Mouse (Mus musculus): ENCODE results near the gene A630089N07Rik. TPM values are rescaled to one million over a fixed set of nuclear protein-coding genes. Genes with fewer than 3 reads are reported as not detected.
"Not testable (repeated sequence)": the region's sequence is repeated elsewhere in the genome, so short reads cannot be mapped to it uniquely, and the experiment has no call there.

A630089N07Rik gene
- polyA plus RNA-seq, 1 experiment = 5.3 TPM

DNA sequence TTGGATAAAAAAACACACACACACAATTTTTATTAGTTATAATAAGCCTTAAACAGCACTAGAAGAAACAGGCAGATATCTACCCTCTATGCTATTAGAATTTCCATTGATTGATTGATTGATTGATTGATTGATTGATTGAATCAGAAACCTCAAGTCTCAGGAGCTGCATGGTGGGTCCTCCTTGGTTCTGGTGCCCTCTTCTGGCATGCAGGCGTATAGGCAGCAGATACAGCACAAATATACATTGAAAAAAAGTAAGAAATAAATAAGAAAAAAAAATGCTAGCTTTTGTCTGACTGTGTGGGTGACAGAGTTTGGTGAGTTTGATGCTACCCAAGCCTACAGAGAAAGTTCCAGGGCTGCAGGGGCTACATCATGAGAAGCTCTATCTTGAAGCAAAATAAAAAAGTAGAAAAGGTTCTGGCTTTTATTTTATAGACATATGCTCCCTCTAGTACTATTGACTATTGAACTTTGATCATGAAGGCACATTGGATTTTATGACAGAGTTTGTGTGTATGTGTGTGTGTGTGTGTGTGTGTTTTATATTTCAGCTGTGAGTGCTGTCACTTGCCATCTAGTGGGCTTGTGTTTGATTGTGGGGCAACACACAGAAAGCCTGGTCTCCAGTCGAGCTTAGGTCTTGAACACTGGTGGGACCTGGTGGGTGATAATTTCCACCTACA is 59.4 kb downstream of the A630089N07Rik start:
- 79% methylated on average over 2 of the region's 2 CpGs for WGBS
- no peak for TF ChIP-seq POLR2A (IDR thresholded peaks at IDR 0.05; ENCODE audit: borderline replicate concordance, insufficient read depth, low read length)
- peak; percentile 5; the same call in 1 of the 2 replicates for TF ChIP-seq CTCF (IDR thresholded peaks at IDR 0.05; ENCODE audit: borderline replicate concordance, insufficient read depth, low read depth, low read length)
- Histone ChIP-seq H3K4me1 (ENCODE audit: control insufficient read depth, insufficient read depth, low read length) (no peaks in the 10 kb centered on the region), H3K27me3 (ENCODE audit: control insufficient read depth, insufficient read depth, low read length) (no peaks in the 10 kb centered on the region), H3K4me3 (replicated peaks; ENCODE audit: insufficient read depth, low read depth, low read length) (no peak overlapping the region), H3K27ac (ENCODE audit: insufficient read depth, low read length) (no peak overlapping the region)
- no peak for DNase-seq

GRCm38 (mm10) chr16:98022081-98022480 is 60.2 kb downstream of the A630089N07Rik start:
- Histone ChIP-seq H3K4me3 (replicated peaks; ENCODE audit: insufficient read depth, low read depth, low read length) (no peak overlapping the region), H3K27ac (ENCODE audit: insufficient read depth, low read length) (no peak overlapping the region), H3K27me3 (ENCODE audit: control insufficient read depth, insufficient read depth, low read length) (no peaks in the 10 kb centered on the region), H3K4me1 (ENCODE audit: control insufficient read depth, insufficient read depth, low read length) (no peaks in the 10 kb centered on the region)
- DNase-seq = no peak
- WGBS = 93% methylated on average over 3 of the region's 3 CpGs
- TF ChIP-seq CTCF (IDR thresholded peaks at IDR 0.05; ENCODE audit: borderline replicate concordance, insufficient read depth, low read depth, low read length) = no peak
- no peak for TF ChIP-seq POLR2A (IDR thresholded peaks at IDR 0.05; ENCODE audit: borderline replicate concordance, insufficient read depth, low read length)

- H3K27me3 ChIP-seq (ENCODE audit: control insufficient read depth, insufficient read depth, low read length); DNase-seq; H3K4me1 ChIP-seq (ENCODE audit: control insufficient read depth, insufficient read depth, low read length); H3K27ac ChIP-seq (ENCODE audit: insufficient read depth, low read length): not testable (repeated sequence)
- H3K4me3 ChIP-seq (replicated peaks; ENCODE audit: insufficient read depth, low read depth, low read length) = peak overlapping the region; percentile 96
- WGBS = 1% methylated on average over 8 of the region's 8 CpGs
Measured at GRCm38 (mm10) chr16:97997383-97997731, 84.9 kb downstream of the A630089N07Rik start.

DNA sequence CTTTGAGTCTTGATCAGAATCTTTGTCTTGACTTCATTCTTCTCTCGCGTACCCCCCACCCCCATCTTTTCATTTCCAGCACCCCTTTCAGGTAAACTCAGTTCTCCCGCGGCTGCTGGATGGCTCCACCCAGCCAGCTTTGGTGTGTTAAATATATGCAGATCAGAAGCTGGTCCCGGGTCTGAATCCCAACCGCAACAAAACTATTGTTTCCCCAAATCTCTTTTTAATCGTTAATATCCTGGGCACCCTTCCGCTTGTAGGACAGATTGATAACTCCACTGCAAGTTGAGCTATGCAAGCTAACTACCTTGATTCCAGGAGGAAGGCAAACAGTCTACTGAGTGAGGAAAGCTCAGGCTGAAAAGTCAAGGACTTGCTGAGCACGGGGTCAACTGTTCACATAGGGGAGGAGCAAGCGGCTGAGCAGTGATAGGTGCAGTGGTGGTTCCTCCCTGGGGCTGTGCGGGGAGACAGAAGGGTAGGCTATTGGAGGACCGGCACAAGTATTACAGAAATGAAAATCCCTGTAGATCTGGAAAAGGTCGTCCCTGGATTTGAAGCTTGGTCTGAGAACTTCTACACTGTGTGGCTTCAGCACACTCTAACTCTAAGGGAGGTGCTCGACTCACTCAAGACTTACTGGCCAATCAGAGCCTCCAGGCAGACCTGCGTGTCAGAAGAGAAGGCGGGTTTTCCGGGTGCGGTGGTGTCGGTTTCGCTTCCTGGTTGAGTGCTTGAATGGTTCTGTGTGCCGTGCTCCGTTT is 85.5 kb downstream of the A630089N07Rik start, which contains the start of gene B230307C23Rik:
B230307C23Rik (plus strand) TSS at position 700 of the 767 bp plus-strand sequence.
- H3K27ac ChIP-seq (ENCODE audit: insufficient read depth, low read length) = peak within 1 kb of the TSS; percentile 8; the same call in 1 of the 2 replicates
- TF ChIP-seq CTCF (IDR thresholded peaks at IDR 0.05; ENCODE audit: borderline replicate concordance, insufficient read depth, low read depth, low read length) (no peak), POLR2A (IDR thresholded peaks at IDR 0.05; ENCODE audit: borderline replicate concordance, insufficient read depth, low read length) (peak; percentile 42; the same call in 1 of the 2 replicates)
- 1% methylated on average over 22 of the region's 22 CpGs for WGBS

DNA sequence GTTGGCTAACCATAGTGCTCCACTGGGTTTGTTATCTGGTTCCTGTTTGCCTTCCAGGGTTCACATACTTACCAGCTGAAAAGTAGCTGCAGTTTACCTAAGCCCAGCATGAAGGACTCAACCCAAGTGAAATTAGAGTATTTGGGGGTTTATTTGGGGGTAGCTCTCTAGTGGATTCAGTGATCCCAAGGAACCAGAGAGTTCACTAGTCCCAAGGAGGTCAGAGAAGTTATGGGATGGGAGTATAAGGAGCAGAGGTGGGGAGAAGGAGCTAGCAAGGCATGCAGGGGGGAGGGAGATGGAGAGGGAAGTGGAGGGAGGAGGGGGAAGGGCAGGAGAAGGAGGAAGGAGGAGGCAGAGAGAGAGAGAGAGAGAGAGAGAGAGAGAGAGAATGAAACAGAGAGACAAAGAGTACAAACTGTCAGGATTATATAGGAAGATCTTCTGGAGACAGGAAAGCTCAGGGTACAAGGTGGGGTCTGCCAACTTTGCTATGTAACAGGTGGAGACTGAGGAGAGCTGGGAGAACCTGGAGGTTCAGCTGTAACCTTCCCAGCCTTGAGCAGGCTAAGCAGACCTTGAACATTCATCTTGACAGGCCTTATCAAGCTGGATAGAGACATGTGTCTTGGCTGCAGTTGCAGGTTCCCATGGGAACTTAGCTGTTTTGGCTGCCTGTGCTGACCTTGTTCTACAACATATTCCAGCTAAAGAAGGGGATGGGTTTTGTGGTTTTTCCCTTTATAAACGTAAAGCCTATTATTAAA is 86.2 kb downstream of the A630089N07Rik start:
- no peak for DNase-seq
- no peaks in the 10 kb centered on the region for H3K27me3 ChIP-seq (ENCODE audit: control insufficient read depth, insufficient read depth, low read length)
- TF ChIP-seq POLR2A (IDR thresholded peaks at IDR 0.05; ENCODE audit: borderline replicate concordance, insufficient read depth, low read length) (no peak), CTCF (IDR thresholded peaks at IDR 0.05; ENCODE audit: borderline replicate concordance, insufficient read depth, low read depth, low read length) (no peak)
- no peak overlapping the region for H3K4me3 ChIP-seq (replicated peaks; ENCODE audit: insufficient read depth, low read depth, low read length)
- H3K27ac ChIP-seq (ENCODE audit: insufficient read depth, low read length) = no peak overlapping the region
- 4% methylated on average over 1 of the region's 1 CpGs for WGBS
- H3K4me1 ChIP-seq (ENCODE audit: control insufficient read depth, insufficient read depth, low read length) = no peaks in the 10 kb centered on the region

More for the DNA sequence above, 85.5 kb downstream of the A630089N07Rik start, which contains the start of gene B230307C23Rik:
- peak; percentile 79 to 83 for DNase-seq
- H3K27me3 ChIP-seq (ENCODE audit: control insufficient read depth, insufficient read depth, low read length) = no peaks in the 10 kb centered on the region
- no peaks in the 10 kb centered on the region for H3K4me1 ChIP-seq (ENCODE audit: control insufficient read depth, insufficient read depth, low read length)
- H3K4me3 ChIP-seq (replicated peaks; ENCODE audit: insufficient read depth, low read depth, low read length) = peak within 1 kb of the TSS; percentile 96

- 75% methylated on average over 3 of the region's 3 CpGs for WGBS
- not testable (repeated sequence) for H3K27ac ChIP-seq (ENCODE audit: insufficient read depth, low read length); H3K27me3 ChIP-seq (ENCODE audit: control insufficient read depth, insufficient read depth, low read length); H3K4me1 ChIP-seq (ENCODE audit: control insufficient read depth, insufficient read depth, low read length); DNase-seq; H3K4me3 ChIP-seq (replicated peaks; ENCODE audit: insufficient read depth, low read depth, low read length)
Measured at GRCm38 (mm10) chr16:97992477-97992876, 89.8 kb downstream of the A630089N07Rik start.

- WGBS = 75% methylated on average over 2 of the region's 2 CpGs
- Histone ChIP-seq H3K27ac (ENCODE audit: insufficient read depth, low read length) (no peak overlapping the region), H3K4me1 (ENCODE audit: control insufficient read depth, insufficient read depth, low read length) (no peaks in the 10 kb centered on the region), H3K4me3 (replicated peaks; ENCODE audit: insufficient read depth, low read depth, low read length) (no peak overlapping the region), H3K27me3 (ENCODE audit: control insufficient read depth, insufficient read depth, low read length) (no peaks in the 10 kb centered on the region)
- no peak for DNase-seq
- no peak for TF ChIP-seq POLR2A (IDR thresholded peaks at IDR 0.05; ENCODE audit: borderline replicate concordance, insufficient read depth, low read length)
- no peak for TF ChIP-seq CTCF (IDR thresholded peaks at IDR 0.05; ENCODE audit: borderline replicate concordance, insufficient read depth, low read depth, low read length)
Measured at GRCm38 (mm10) chr16:97991517-97991916, 90.7 kb downstream of the A630089N07Rik start.

Data from cerebellum, adult 2 months (tissue).